ENCODE assay signal across 11 mouse cellular contexts in genomic region chr5:63938575-63938974, GRCm38 (mm10). TPM values are rescaled to one million over a fixed set of nuclear protein-coding genes. Genes with fewer than 3 reads are reported as not detected.
DNase-seq lines count a peak whose midpoint lies in the region; ATAC-seq and TF ChIP-seq lines count a peak whose summit lies in the region.
"Had no signal": no experiment of that assay in that cellular context is flagged by ENCODE, and none has a peak within 500 bp of the region (broad histone marks: within the 10 kb centered on the region; RNA-seq: fewer than 3 reads in every experiment).

No protein-coding gene starts in this region.

- H3K79me2 ChIP-seq in MEL (ENCODE audit: control insufficient read depth, insufficient read depth, low read length, poor library complexity): no peaks in the 10 kb centered on the region

- no peak for TF ChIP-seq CTCF in kidney, adult 2 months (conservative IDR thresholded peaks at IDR 0.05; ENCODE audit: insufficient read depth, insufficient read length, low read depth, low read length)
- no peak for TF ChIP-seq CTCF in MEL (IDR thresholded peaks at IDR 0.05 in 2 of 3, conservative IDR thresholded peaks at IDR 0.05 in 1 of 3; ENCODE audit: control insufficient read depth in 1 of 3, insufficient read depth in 1 of 3, low read depth in 2 of 3, low read length in 3 of 3, poor library complexity in 1 of 3, severe bottlenecking in 1 of 3)

- H3K9ac ChIP-seq in MEL (ENCODE audit: control insufficient read depth, low read depth, low read length, poor library complexity, severe bottlenecking): no peak overlapping the region

- no peak overlapping the region for H3K27ac ChIP-seq in kidney, adult 2 months (ENCODE audit: insufficient read depth, low read depth, low read length)
- peak overlapping the region; percentile 2; the same call in 1 of the 2 replicates for H3K27ac ChIP-seq in MEL (ENCODE audit: control insufficient read depth, low read depth, low read length)

- peak; percentile 52 to 69 for TF ChIP-seq EP300 in MEL (IDR thresholded peaks at IDR 0.05; ENCODE audit: low read depth in 1 of 2, low read length in 2 of 2)

- H3K4me3 ChIP-seq in kidney, adult 2 months (ENCODE audit: insufficient read depth, low read depth, low read length): no peak overlapping the region
- H3K4me3 ChIP-seq in MEL (ENCODE audit: control insufficient read depth in 1 of 2, insufficient read depth in 1 of 2, low read depth in 2 of 2, low read length in 2 of 2): no peak overlapping the region

- no peaks in the 10 kb centered on the region for H3K27me3 ChIP-seq in kidney, adult 2 months (replicated peaks; ENCODE audit: control insufficient read depth, insufficient read depth, low read length)
- H3K27me3 ChIP-seq in MEL (ENCODE audit: control insufficient read depth in 1 of 2, insufficient read depth in 2 of 2, low read length in 2 of 2): no peaks in the 10 kb centered on the region
- H3K27me3 ChIP-seq: megakaryocyte, embryonic 14.5 days had no signal

- no peaks in the 10 kb centered on the region for H3K9me3 ChIP-seq in MEL (replicated peaks; ENCODE audit: insufficient read depth, low read length)
- H3K9me3 ChIP-seq: megakaryocyte, embryonic 14.5 days had no signal

- no peak for TF ChIP-seq POLR2A in kidney, adult 2 months (IDR thresholded peaks at IDR 0.05; ENCODE audit: low read depth, low read length)
- no peak for TF ChIP-seq POLR2A in MEL (IDR thresholded peaks at IDR 0.05; ENCODE audit: control insufficient read depth in 1 of 2, insufficient read depth in 1 of 2, low read depth in 1 of 2, low read length in 2 of 2, poor library complexity in 1 of 2)

- no peak for TF ChIP-seq RAD21 in MEL (IDR thresholded peaks at IDR 0.05; ENCODE audit: low read depth, low read length)

- 70% methylated on average over 4 of the region's 4 CpGs for WGBS in kidney, adult 2 months

- peak; percentile 34 for DNase-seq in kidney, adult 2 months
- DNase-seq in kidney, adult 18-20 months: no peak
- peak; percentile 84 for DNase-seq in MEL (ENCODE audit: low read depth, low spot score)
- peak; percentile 14 for DNase-seq in induced T-regulatory cell, adult 2 months (ENCODE audit: low read depth)
- DNase-seq in cerebellum, postnatal 25 days: no peak
- no peak for DNase-seq in cerebellum, adult 11 months
- DNase-seq in cerebellum, adult 9-11 months: no peak
- DNase-seq: thymus, postnatal 4 days had no signal

- H3K36me3 ChIP-seq in kidney, adult 2 months (ENCODE audit: control insufficient read depth, insufficient read depth, low read length): no peaks in the 10 kb centered on the region
- H3K36me3 ChIP-seq in MEL (ENCODE audit: control insufficient read depth in 1 of 2, insufficient read depth in 2 of 2, low read length in 2 of 2): peaks cover 2 to 17% of the 10 kb centered on the region in 2 experiments; a peak in 3 of 4 replicates

- peak; percentile 72 for ATAC-seq in monocyte, adult 5-6 weeks (replicated peaks; ENCODE audit: insufficient number of reproducible peaks, low FRiP score, low TSS enrichment, poor library complexity, severe bottlenecking)
- ATAC-seq: forebrain, embryonic 16.5 days had no signal

- H3K4me1 ChIP-seq in kidney, adult 2 months (ENCODE audit: control insufficient read depth, insufficient read depth, low read length): no peaks in the 10 kb centered on the region; the same call in 1 of the 2 replicates
- H3K4me1 ChIP-seq in MEL (ENCODE audit: control insufficient read depth in 1 of 2, insufficient read depth in 2 of 2, low read length in 2 of 2): peaks cover 6 to 17% of the 10 kb centered on the region in 2 experiments

TF ChIP-seq in MEL, 35 proteins besides CTCF, POLR2A, EP300 and RAD21:
- TF ChIP-seq NRF1 (IDR thresholded peaks at IDR 0.05; ENCODE audit: insufficient read depth, low read depth, low read length, poor library complexity, severe bottlenecking) (no peak), MXI1 (IDR thresholded peaks at IDR 0.05; ENCODE audit: low read depth, low read length) (peak; percentile 89), BHLHE40 (IDR thresholded peaks at IDR 0.05; ENCODE audit: borderline replicate concordance, low read depth, low read length) (peak; percentile 99), ZKSCAN1 (IDR thresholded peaks at IDR 0.05; ENCODE audit: low read depth, low read length) (no peak), CHD2 (IDR thresholded peaks at IDR 0.05; ENCODE audit: low read length) (no peak), ETS1 (IDR thresholded peaks at IDR 0.05; ENCODE audit: low read depth, low read length) (peak; percentile 76; the same call in 1 of the 2 replicates), MYC (IDR thresholded peaks at IDR 0.05; ENCODE audit: low read depth, low read length) (peak; percentile 77), HCFC1 (IDR thresholded peaks at IDR 0.05; ENCODE audit: low read depth, low read length) (no peak), POLR2AphosphoS5 (IDR thresholded peaks at IDR 0.05; ENCODE audit: borderline replicate concordance, low read depth, low read length) (no peak), KAT2A (conservative IDR thresholded peaks at IDR 0.05; ENCODE audit: low read depth, low read length) (no peak), GATA1 (IDR thresholded peaks at IDR 0.05; ENCODE audit: low read depth, low read length) (peak; percentile 52; the same call in 1 of the 2 replicates), SIN3A (IDR thresholded peaks at IDR 0.05; ENCODE audit: low read length) (peak; percentile 47; the same call in 1 of the 2 replicates), JUND (IDR thresholded peaks at IDR 0.05; ENCODE audit: low read depth, low read length) (no peak), TAL1 (IDR thresholded peaks at IDR 0.05; ENCODE audit: low read length) (no peak), MYB (IDR thresholded peaks at IDR 0.05; ENCODE audit: low read depth, low read length) (no peak), USF2 (IDR thresholded peaks at IDR 0.05; ENCODE audit: borderline replicate concordance in 1 of 2, insufficient read depth in 1 of 2, low read depth in 1 of 2, low read length in 2 of 2) (0 out of 4 replicates have a peak, but pooled peaks of 1 of the 2 experiments have one; percentile 21), UBTF (IDR thresholded peaks at IDR 0.05; ENCODE audit: borderline replicate concordance, insufficient read depth, low read depth, low read length) (no peak), MAZ (IDR thresholded peaks at IDR 0.05; ENCODE audit: low read depth, low read length) (no peak), MEF2A (IDR thresholded peaks at IDR 0.05; ENCODE audit: extremely low read depth, insufficient replicate concordance, low read depth, low read length, poor library complexity, severe bottlenecking) (no peak), ZNF384 (IDR thresholded peaks at IDR 0.05; ENCODE audit: low read depth, low read length) (no peak), ZMIZ1 (IDR thresholded peaks at IDR 0.05; ENCODE audit: low read depth, low read length) (no peak), MAX (IDR thresholded peaks at IDR 0.05; ENCODE audit: low read length) (peak; percentile 80), MAFK (IDR thresholded peaks at IDR 0.05; ENCODE audit: borderline replicate concordance, low read depth, low read length) (no peak), ZC3H11A (IDR thresholded peaks at IDR 0.05; ENCODE audit: low read depth, low read length) (no peak), USF1 (IDR thresholded peaks at IDR 0.05; ENCODE audit: low read depth, low read length) (peak; percentile 84), POLR2AphosphoS2 (IDR thresholded peaks at IDR 0.05; ENCODE audit: low read length) (no peak), TBP (IDR thresholded peaks at IDR 0.05; ENCODE audit: low read depth, low read length) (no peak), SMC3 (IDR thresholded peaks at IDR 0.05; ENCODE audit: low read depth, low read length) (no peak), ELF1 (IDR thresholded peaks at IDR 0.05; ENCODE audit: low read depth, low read length) (no peak), GABPA (IDR thresholded peaks at IDR 0.05; ENCODE audit: low read depth, low read length) (no peak), RCOR1 (IDR thresholded peaks at IDR 0.05; ENCODE audit: low read depth, low read length) (peak; percentile 66), E2F4 (IDR thresholded peaks at IDR 0.05; ENCODE audit: borderline replicate concordance, low read depth, low read length) (no peak), NELFE (IDR thresholded peaks at IDR 0.05; ENCODE audit: low read depth, low read length) (no peak), CHD1 (IDR thresholded peaks at IDR 0.05; ENCODE audit: low read depth, low read length) (no peak), TCF12 (IDR thresholded peaks at IDR 0.05; ENCODE audit: low read depth, low read length) (peak; percentile 28; the same call in 1 of the 2 replicates)

RNA-seq across cellular contexts. Expression of gene Rell1, which starts 30.1 kb away (rescaled TPM):
- polyA plus RNA-seq in kidney, adult 2 months (2012; rRNA removed): 6.8 TPM in 2 replicates
- 2.1 and 2.2 TPM in 2 replicates for total RNA-seq in MEL (2012; rRNA removed)
- polyA plus RNA-seq in MEL (2012; ENCODE audit: insufficient read depth in 1 of 2, insufficient read length in 2 of 2, low read depth in 1 of 2, low replicate concordance in 2 of 2, missing spikeins in 1 of 2): 1 to 10 TPM in 1 of 2 experiments, not detected in 1; 5.2 TPM
- 21.8 to 36.7 TPM (median 24.1 TPM) in 3 replicates for total RNA-seq in monocyte, adult 5-6 weeks (2017)

Comparison
In these comparisons a context has a peak if more than half of its experiments do, and no peak if none do; other contexts are left out.
1. DNase-seq: peak in kidney, adult 2 months (single experiment), MEL (single experiment) and induced T-regulatory cell, adult 2 months (single experiment); none in kidney, adult 18-20 months (single experiment), cerebellum, postnatal 25 days (0 of 2), cerebellum, adult 11 months (single experiment) and cerebellum, adult 9-11 months (single experiment).